Mouse (Mus musculus) thymus, adult 2 months (tissue): Measurements from ENCODE around the gene Tmem176a.

Experiments used
- CTCF ChIP-seq: fragments of 200-500 bp; IDR thresholded peaks from 2 replicates; pipeline ENCODE4 v1.5.1; 2012; ENCODE audit warnings: mild to moderate bottlenecking, control low read depth, low read length, moderate library complexity, borderline replicate concordance; ENCODE audit not compliant: control insufficient read depth, poor library complexity, insufficient read depth; ENCODE audit errors: extremely low read depth
- POLR2A ChIP-seq: fragments of 200-500 bp; IDR thresholded peaks from 2 replicates; pipeline ENCODE4 v1.6.1; 2012; ENCODE audit warnings: mild to moderate bottlenecking, low read length, control low read depth, moderate library complexity; ENCODE audit not compliant: control insufficient read depth, poor library complexity, insufficient read depth; ENCODE audit errors: extremely low read depth

- TF ChIP-seq CTCF (no peak), POLR2A (no peak)
Observed at GRCm38 (mm10) chr6:48806746-48807145, 34.0 kb upstream of the Tmem176a start.
